Mouse (Mus musculus) brain, adult 2 months (tissue): ENCODE measurements at regions not wholly inside any gene's neighbourhood (a gene's known extent, or its start where the extent isn't known, plus 50 kb on each side); places are given as distances from the start of the nearest gene placed in this dataset.
"Not testable (repeated sequence)": the region's sequence is repeated elsewhere in the genome, so short reads cannot be mapped to it uniquely, and the experiment has no call there.

ENCODE experiments used
- DNase-seq: peaks from one replicate; pipeline ENCODE4 v3.0.0; 2011; ENCODE audit warnings: low read depth, low spot score

DNA sequence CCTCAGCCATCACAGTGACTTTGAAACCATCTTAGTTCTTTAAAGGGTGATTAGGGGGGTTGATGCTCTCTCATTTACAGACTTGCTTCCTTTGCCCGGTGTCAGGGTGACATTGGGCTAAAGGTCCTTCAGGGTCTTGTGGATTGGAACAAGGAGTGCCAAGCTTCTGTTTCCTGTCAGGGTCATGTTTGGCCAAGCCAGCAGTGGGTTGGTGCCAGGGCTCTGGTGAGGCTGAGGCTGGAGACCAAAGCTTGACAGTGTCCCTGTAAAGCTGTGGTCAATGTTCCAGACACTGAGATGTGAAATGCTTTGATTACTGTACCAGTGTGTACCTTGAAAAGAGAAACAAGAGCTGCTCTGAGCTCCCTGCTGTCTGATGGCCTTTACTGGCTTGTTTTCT is 150.8 kb upstream of the Fam3c start:
- peak; percentile 19 for DNase-seq

- DNase-seq = no peak
Measured at GRCm38 (mm10) chr6:22497306-22497705, 141.3 kb upstream of the Fam3c start.

GRCm38 (mm10) chr6:22496471-22496870 is 140.4 kb upstream of the Fam3c start:
- DNase-seq = no peak

DNA sequence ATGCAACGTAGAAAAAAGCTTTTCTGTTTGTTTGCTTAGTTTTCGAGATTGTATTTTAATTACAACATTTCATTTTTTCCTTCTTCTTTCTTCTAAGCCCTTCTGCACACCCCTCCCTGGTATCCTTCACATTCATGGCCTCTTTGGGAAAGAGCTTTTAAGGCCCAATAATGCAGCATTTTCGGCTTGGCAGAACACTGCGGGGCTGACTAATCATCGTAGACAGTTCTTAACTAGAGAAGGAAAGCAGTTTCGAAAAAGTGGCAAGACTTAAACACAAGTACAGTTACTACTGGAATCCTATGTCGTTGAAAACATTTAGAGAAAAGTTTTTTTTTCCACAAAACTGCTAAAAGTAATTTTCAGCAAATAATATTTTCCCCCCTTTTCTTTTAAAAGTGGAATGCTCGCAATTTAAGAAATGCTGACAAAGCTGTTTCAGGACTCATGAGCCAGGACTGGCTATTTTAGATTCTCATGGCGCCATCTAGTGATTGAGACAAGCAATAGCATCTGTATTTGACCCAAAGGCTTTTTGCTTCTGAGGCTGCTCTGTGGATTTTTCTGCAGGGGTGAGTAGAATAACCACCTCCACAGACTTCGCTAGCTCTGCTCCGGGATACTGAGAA is 137.7 kb upstream of the Fam3c start:
- peak; percentile 77 for DNase-seq

DNA sequence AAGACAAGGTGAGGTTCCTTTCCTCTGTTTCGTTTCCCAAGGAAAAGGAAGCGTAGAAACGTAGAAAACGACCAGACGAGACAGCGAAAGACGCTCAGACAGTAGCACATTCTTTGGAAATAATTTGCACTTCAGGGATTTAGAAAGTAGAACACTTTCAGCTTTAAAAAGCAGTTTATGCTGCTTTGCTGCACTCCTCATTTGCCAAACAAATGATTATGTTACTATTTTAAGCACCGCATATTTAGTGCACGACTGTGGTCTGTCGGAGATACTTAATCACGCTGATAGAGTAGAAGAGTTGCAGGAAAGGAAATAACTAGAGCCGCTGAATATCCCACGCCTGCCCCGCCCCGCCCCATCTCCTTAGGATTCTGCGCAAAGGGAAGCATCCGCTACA is 136.9 kb upstream of the Fam3c start:
- DNase-seq = no peak

DNA sequence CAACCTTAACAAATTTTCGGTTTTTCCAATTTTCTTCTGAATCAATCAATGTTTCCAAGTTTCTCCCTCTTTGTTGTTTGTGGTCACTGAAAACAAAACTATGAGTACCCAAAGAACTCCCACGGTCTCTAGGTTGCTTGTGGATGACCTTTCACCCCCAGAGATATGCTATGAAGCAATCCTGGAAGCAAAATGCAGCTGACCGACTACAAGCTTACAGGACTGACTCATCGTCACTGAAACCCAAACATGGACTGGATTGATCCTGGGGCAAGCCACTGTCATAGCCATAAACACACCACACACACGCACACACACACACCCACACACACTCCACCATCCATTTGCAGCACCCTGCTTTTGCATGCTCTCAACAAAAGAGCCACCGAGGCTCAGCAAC is 134.7 kb upstream of the Fam3c start:
- DNase-seq = no peak

GRCm38 (mm10) chr6:22487467-22487866 is 131.4 kb upstream of the Fam3c start:
- DNase-seq = no peak

DNA sequence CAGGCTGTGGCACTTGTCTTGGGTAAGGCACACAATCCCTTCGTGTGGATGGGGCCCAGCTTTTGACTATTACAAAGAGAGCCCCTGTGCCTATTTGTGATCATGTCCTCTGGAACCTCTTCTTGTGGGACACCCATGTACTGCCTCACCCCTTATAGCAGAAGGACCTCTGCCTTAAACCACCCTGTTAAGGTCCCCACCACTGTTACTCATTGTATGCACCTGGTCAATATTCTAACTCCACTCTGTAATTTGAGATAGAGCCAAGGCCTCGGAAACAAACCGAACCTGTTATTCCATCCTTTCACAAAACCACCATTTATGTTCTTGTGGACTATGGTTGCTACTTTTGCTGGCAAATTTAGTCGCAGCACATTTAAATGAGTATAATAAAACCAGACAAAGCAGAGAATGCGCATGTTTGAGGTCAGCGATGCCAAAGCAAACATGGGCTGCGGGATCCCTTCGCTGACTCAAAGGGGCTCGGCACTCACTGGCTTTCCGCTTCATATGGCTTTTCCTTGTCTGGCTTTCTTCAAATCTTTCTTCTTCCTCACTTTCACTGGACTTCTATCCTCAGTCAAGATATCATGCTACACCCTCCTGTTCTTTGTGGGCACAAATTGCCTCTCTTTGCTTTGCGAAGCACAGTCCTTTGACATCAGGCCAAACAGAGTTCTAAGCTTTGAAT is 129.9 kb upstream of the Fam3c start:
- no peak for DNase-seq

GRCm38 (mm10) chr6:22482257-22482656 is 126.2 kb upstream of the Fam3c start:
- not testable (repeated sequence) for DNase-seq

DNA sequence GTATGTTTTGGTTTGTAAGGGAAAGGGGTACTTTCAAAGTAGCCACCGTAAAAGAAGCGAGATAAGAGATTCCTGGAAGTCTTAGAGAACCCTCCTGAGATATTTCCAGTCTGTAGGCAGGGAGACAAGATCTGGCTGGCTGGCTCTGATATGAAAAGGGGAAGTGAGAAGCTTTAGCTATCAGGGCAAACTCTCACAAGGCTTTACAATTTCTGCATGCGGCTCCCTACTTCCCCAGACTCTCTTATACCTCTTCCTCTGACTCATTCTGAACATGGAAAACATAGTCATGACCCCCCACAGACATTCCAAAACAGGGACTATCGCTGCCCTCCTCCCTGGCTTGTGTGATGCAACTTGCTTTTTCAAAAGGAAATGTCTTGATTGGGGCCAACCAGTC is 118.6 kb upstream of the Fam3c start:
- DNase-seq = peak; percentile 29

DNA sequence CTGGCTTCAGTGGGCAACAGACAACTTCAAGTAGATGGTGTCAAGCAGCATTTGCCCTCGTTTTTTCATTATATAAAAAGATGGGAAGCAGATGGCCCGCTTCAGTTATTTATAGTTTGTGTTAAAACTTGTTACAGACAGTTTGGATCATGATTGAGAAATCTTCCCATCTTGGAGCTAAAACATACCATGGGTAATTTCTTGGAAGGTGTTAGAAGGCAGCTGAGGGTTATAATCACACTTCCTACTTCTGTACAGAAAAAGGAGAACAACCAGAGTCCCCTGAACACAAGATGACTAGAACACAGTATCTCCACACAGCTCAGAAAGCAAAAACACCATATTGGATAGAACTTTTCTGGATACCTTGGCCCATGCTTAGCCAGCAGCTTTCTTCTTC is 118.0 kb upstream of the Fam3c start:
- DNase-seq = peak; percentile 73

GRCm38 (mm10) chr6:22472400-22472799 is 116.4 kb upstream of the Fam3c start:
- DNase-seq = not testable (repeated sequence)

DNA sequence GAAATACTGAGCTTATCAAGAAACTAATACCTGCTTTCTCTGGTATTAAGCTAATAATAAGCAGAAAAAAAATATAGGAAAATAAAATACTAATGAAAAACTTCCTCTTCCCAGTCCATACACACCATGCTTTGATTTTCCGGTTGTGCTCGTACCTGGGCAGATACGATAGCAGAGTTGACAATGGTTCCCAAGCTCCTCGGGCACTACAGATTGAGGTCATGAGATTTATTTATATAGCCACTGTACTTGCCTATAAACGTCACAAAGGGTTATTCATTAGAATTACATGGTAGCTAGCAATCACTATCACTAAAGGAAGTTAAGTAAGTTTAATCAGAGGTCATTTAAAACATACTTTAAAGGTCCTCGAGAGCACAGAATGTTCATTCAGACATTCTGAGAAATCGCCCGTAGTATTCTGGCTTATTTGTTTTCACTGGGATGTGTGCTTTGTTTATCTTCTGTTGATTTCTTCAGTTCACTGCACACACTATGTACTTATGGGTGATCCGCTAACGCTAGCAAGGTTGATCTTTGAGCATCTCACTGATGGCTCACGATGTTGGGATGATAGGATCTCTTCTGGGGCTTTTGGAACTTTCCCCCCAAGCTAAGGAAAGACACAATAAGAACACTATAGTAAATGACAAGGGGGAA is 111.4 kb upstream of the Fam3c start:
- no peak for DNase-seq

DNA sequence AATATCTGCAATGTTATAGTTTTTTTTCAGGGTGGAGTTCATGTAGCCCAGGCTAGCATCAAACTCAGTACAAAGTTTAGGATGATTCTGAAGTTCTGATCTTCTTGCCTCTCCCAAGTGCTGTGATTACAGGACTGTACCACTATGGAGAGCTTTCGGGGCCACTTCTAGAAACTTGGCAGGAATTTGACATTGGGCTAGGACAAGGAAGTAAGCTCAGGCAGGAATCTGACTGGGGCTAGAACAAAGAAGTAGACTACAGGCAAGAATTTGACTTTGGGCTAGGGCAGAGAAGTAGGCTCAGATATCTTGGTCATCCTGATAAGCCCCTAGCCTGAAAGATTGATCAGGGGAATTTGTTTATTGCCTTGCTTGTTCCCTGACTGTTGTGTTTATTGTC is 109.9 kb upstream of the Fam3c start:
- DNase-seq = no peak

DNA sequence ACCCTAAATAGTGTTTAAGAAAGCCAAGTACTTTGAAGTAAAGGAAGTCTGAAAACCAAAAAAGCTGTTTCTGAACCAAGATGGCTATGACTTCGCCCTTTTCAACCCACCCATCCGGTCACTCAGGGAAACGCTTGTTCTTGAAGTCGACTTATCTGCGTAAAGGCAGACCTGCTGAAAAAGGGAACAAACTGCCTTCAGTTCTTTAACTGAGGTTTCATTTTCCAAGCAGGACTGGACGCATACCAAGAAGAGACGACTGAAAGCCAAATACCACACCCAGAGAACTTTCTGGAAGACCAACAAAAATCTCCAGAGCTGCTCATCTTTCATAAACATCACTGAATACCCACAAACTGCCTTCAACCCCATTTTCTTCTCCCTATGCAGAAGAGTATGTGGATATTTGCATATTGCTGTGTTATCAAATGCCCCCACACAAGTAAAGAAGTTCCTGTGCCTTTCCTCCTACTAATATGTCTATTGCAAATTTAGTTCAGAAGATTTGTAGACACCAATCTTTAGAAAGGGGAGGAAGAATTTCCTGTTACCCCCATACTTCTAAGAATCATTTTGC is 103.5 kb upstream of the Fam3c start:
- peak; percentile 4 for DNase-seq

- no peak for DNase-seq
Measured at GRCm38 (mm10) chr6:22452203-22452602, 96.2 kb upstream of the Fam3c start.

GRCm38 (mm10) chr6:22450501-22450900 is 94.5 kb upstream of the Fam3c start:
- no peak for DNase-seq

GRCm38 (mm10) chr6:22448906-22449305 is 92.9 kb upstream of the Fam3c start:
- no peak for DNase-seq

GRCm38 (mm10) chr6:22447636-22448035 is 91.6 kb upstream of the Fam3c start:
- DNase-seq = no peak

GRCm38 (mm10) chr6:22446621-22447310 is 90.7 kb upstream of the Fam3c start:
- DNase-seq = no peak

- not testable (repeated sequence) for DNase-seq
Measured at GRCm38 (mm10) chr6:22444856-22445255, 88.8 kb upstream of the Fam3c start.

GRCm38 (mm10) chr6:22444220-22444619 is 88.2 kb upstream of the Fam3c start:
- DNase-seq = no peak
